Mouse (Mus musculus) ovary, adult 2 months (tissue): Measurements from ENCODE around the gene Olfr98. TPM values are rescaled to one million over a fixed set of nuclear protein-coding genes. Genes with fewer than 3 reads are reported as not detected.

Source experiments
- polyA plus RNA-seq: library from polyadenylated mRNA; depleted of rRNA; stranded (reverse); fragments of >200 nt; gene quantifications from 2 replicates; pipeline ENCODE4 v1.2.3, GENCODE M21; 2012; rRNA removed

Gene Olfr98
- not detected in 2 replicates for polyA plus RNA-seq

GRCm38 (mm10) chr17:37263626-37264025, at the start of gene Olfr98:
Gene Olfr98 (minus strand): TSS chr17:37263749.

GRCm38 (mm10) chr17:37304213-37304612, 40.7 kb upstream of the Olfr98 start, which contains the start of gene Olfr101:
Gene Olfr101 (minus strand): TSS chr17:37304313.

GRCm38 (mm10) chr17:37283360-37283759, 19.8 kb upstream of the Olfr98 start, which contains the start of gene Olfr99:
Gene Olfr99 (minus strand): TSS chr17:37283460.

GRCm38 (mm10) chr17:37270058-37270701, 6.6 kb upstream of the Olfr98 start, which contains the start of gene H2-M3:
Gene H2-M3 (plus strand): TSS chr17:37270220.

GRCm38 (mm10) chr17:37237230-37237629, 26.3 kb downstream of the Olfr98 start, which contains the start of gene Olfr97:
Gene Olfr97 (minus strand): TSS chr17:37237330.

GRCm38 (mm10) chr17:37219846-37220245, 43.7 kb downstream of the Olfr98 start, which contains the start of gene Olfr96:
Gene Olfr96 (plus strand): TSS chr17:37220146.

GRCm38 (mm10) chr17:37213018-37213417, 50.5 kb downstream of the Olfr98 start, which contains the start of gene Olfr95:
Gene Olfr95 (minus strand): TSS chr17:37213118.

Other genes with a start within 250 kb of the Olfr98 start
- not detected in 2 replicates for gene Mog, start 240.4 kb downstream of the Olfr98 start, polyA plus RNA-seq
- gene Gabbr1, start 217.8 kb downstream of the Olfr98 start, polyA plus RNA-seq = 60.3 and 72.3 TPM in 2 replicates
- not detected in 2 replicates for gene Olfr90, start 175.2 kb downstream of the Olfr98 start, polyA plus RNA-seq
- gene Olfr91, start 165.5 kb downstream of the Olfr98 start, polyA plus RNA-seq = not detected in 2 replicates
- not detected in 2 replicates for gene Olfr92, start 143.7 kb downstream of the Olfr98 start, polyA plus RNA-seq
- not detected in 2 replicates for gene Olfr93, start 102.3 kb downstream of the Olfr98 start, polyA plus RNA-seq
- not detected in 2 replicates for gene Ubd, start 69.9 kb downstream of the Olfr98 start, polyA plus RNA-seq
- gene Olfr94, start 62.8 kb downstream of the Olfr98 start, polyA plus RNA-seq = not detected in 2 replicates
- not detected in 2 replicates for gene Olfr95, start 50.6 kb downstream of the Olfr98 start, polyA plus RNA-seq
- gene Olfr96, start 43.6 kb downstream of the Olfr98 start, polyA plus RNA-seq = not detected in 2 replicates
- not detected in 2 replicates for gene Olfr97, start 26.4 kb downstream of the Olfr98 start, polyA plus RNA-seq
- gene H2-M3, start 6.5 kb upstream of the Olfr98 start, polyA plus RNA-seq = 11.7 and 12.1 TPM in 2 replicates
- gene Olfr99, start 19.7 kb upstream of the Olfr98 start, polyA plus RNA-seq = not detected in 2 replicates
- not detected in 2 replicates for gene Olfr101, start 40.6 kb upstream of the Olfr98 start, polyA plus RNA-seq
- gene Olfr102, start 53.3 kb upstream of the Olfr98 start, polyA plus RNA-seq = not detected in 2 replicates
- gene Olfr103, start 75.9 kb upstream of the Olfr98 start, polyA plus RNA-seq = not detected in 2 replicates
- gene Olfr104-ps, start 95.8 kb upstream of the Olfr98 start, polyA plus RNA-seq = not detected in 2 replicates
- gene Olfr105-ps, start 115.3 kb upstream of the Olfr98 start, polyA plus RNA-seq = not detected in 2 replicates
- gene Olfr106-ps, start 126.6 kb upstream of the Olfr98 start, polyA plus RNA-seq = not detected in 2 replicates
- gene Olfr107, start 135.5 kb upstream of the Olfr98 start, polyA plus RNA-seq = not detected in 2 replicates
- not detected in 2 replicates for gene Olfr108, start 181.7 kb upstream of the Olfr98 start, polyA plus RNA-seq
- not detected in 2 replicates for gene Olfr109, start 195.2 kb upstream of the Olfr98 start, polyA plus RNA-seq
- gene H2-M2, start 219.8 kb upstream of the Olfr98 start, polyA plus RNA-seq = 0.14 and 0.19 TPM in 2 replicates
- gene Olfr110, start 228.7 kb upstream of the Olfr98 start, polyA plus RNA-seq = not detected in 2 replicates
- not detected in 2 replicates for gene Olfr111, start 244.3 kb upstream of the Olfr98 start, polyA plus RNA-seq